Mouse (Mus musculus): ENCODE results near the gene Mc3r. TPM values are rescaled to one million over a fixed set of nuclear protein-coding genes. Genes with fewer than 3 reads are reported as not detected.

Gene Mc3r
- total and polyA plus RNA-seq, 3 experiments: not detected

DNA sequence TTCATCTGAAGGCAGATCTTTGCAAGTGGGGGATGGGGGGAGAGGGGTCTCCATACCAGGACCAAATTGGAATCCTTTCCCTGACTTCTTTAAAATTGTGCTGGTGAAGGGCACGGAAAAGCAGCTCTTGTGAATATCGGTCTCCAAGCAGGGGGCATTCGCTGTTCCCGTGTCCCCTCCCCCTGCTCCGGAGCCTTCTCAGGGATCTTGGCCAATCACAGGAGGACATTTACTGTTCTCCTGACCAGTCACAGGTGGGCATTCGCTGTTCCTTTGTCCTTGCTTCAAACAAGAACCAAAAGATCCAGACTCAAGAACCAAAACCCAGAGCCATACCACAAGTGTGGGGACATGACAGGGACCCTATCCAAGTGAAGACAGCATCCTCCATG lies 25.9 kb upstream of the Mc3r start:
- TF ChIP-seq ELF1 (IDR thresholded peaks at IDR 0.05; ENCODE audit: low read depth, low read length): no peak
- no peak for TF ChIP-seq ETS1 (conservative IDR thresholded peaks at IDR 0.05; ENCODE audit: low read depth, low read length)
- TF ChIP-seq CTCF (conservative IDR thresholded peaks at IDR 0.05 in 1 of 2, IDR thresholded peaks at IDR 0.05 in 1 of 2; ENCODE audit: low read depth in 2 of 2, low read length in 2 of 2): no peak
- no peak for TF ChIP-seq IRF4 (IDR thresholded peaks at IDR 0.05; ENCODE audit: low read depth, low read length)
- no peak for TF ChIP-seq E2F4 (IDR thresholded peaks at IDR 0.05; ENCODE audit: insufficient replicate concordance, low read depth, low read length)
- no peak for TF ChIP-seq MYC (IDR thresholded peaks at IDR 0.05; ENCODE audit: low read depth, low read length)
- no peak for TF ChIP-seq KAT2A (IDR thresholded peaks at IDR 0.05; ENCODE audit: insufficient replicate concordance, low read length)
- no peak for TF ChIP-seq CHD1 (IDR thresholded peaks at IDR 0.05; ENCODE audit: low read depth, low read length)
- no peak for TF ChIP-seq MAX (IDR thresholded peaks at IDR 0.05; ENCODE audit: low read length)
- no peak for TF ChIP-seq SMC3 (IDR thresholded peaks at IDR 0.05; ENCODE audit: low read depth, low read length)
- peaks cover 42% of the 10 kb centered on the region for H3K27me3 ChIP-seq (replicated peaks)
- H3K27ac ChIP-seq (ENCODE audit: insufficient read depth, low read depth): no peak overlapping the region
- H3K4me3 ChIP-seq (replicated peaks in 1 of 3; ENCODE audit: low read depth in 2 of 3, low read length in 2 of 3, poor library complexity in 1 of 3): no peak overlapping the region
- no peak overlapping the region for H3K9ac ChIP-seq (ENCODE audit: insufficient read depth, low read depth)
- dilution Hi-C loops (cut with MboI; ENCODE audit: extremely low pct_ligation_motif_present, extremely low pct_unique_long_range_greater_than_20kb, low sequenced_read_pairs): no loop called here
- H3K79me2 ChIP-seq (replicated peaks; ENCODE audit: control insufficient read depth, extremely low read depth, insufficient read depth, poor library complexity, severe bottlenecking): no peaks in the 10 kb centered on the region
- no peaks in the 10 kb centered on the region for H3K36me3 ChIP-seq (replicated peaks in 1 of 2; ENCODE audit: control insufficient read depth in 1 of 2, insufficient read depth in 1 of 2, low read length in 1 of 2)
- H3K4me1 ChIP-seq (ENCODE audit: control insufficient read depth in 1 of 2, insufficient read depth in 2 of 2): 0 out of 4 replicates have a peak, but pooled peaks cover 0 to 2% of the 10 kb centered on the region in 2 experiments
- no peaks in the 10 kb centered on the region for H3K9me3 ChIP-seq (replicated peaks; ENCODE audit: low read length)
- in situ Hi-C loops (cut with MboI; ENCODE audit: low pct_ligation_motif_present, low pct_unique_long_range_greater_than_20kb, low sequenced_read_pairs): loop anchor here (10.0 kb wide), 1 partner anchor 222 kb away; the partner anchor contains the start of gene Rtf2
- no peak overlapping the region for H3K4me2 ChIP-seq (ENCODE audit: insufficient read depth, low read depth, poor library complexity, severe bottlenecking)
- no peak for DNase-seq (ENCODE audit: extremely low read depth)

DNA sequence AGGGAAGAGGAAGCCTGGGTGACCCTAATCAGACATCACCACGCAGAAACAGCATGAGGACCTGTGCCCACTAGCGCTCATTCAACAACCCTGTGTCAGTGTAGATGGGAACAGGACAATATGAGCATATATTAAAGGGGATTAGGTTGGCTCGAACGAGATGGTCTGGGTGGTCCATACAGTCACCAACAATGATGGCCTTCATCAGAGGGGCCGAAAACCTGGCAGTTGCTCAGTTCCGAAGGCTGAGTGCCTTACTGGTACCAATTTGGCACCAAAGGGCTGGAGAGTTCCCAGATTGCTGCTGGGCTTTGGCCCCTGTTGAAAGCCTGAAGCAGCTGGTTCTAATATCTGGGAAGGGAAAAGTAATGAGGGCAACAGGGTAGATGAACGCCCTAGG lies 25.4 kb upstream of the Mc3r start:
- dilution Hi-C loops (cut with MboI; ENCODE audit: extremely low pct_ligation_motif_present, extremely low pct_unique_long_range_greater_than_20kb, low sequenced_read_pairs): no loop called here
- peaks cover 42% of the 10 kb centered on the region for H3K27me3 ChIP-seq (replicated peaks)
- H3K9me3 ChIP-seq (replicated peaks; ENCODE audit: low read length): peaks cover 2% of the 10 kb centered on the region
- H3K4me1 ChIP-seq (ENCODE audit: control insufficient read depth in 1 of 2, insufficient read depth in 2 of 2): 0 out of 4 replicates have a peak, but pooled peaks cover 0 to 2% of the 10 kb centered on the region in 2 experiments
- in situ Hi-C loops (cut with MboI; ENCODE audit: low pct_ligation_motif_present, low pct_unique_long_range_greater_than_20kb, low sequenced_read_pairs): loop anchor here (10.0 kb wide), 1 partner anchor 222 kb away; the partner anchor contains the start of gene Rtf2
- no peaks in the 10 kb centered on the region for H3K79me2 ChIP-seq (replicated peaks; ENCODE audit: control insufficient read depth, extremely low read depth, insufficient read depth, poor library complexity, severe bottlenecking)
- H3K4me2 ChIP-seq (ENCODE audit: insufficient read depth, low read depth, poor library complexity, severe bottlenecking): no peak overlapping the region
- no peak overlapping the region for H3K9ac ChIP-seq (ENCODE audit: insufficient read depth, low read depth)
- H3K27ac ChIP-seq (ENCODE audit: insufficient read depth, low read depth): no peak overlapping the region
- no peak overlapping the region for H3K4me3 ChIP-seq (replicated peaks in 1 of 3; ENCODE audit: low read depth in 2 of 3, low read length in 2 of 3, poor library complexity in 1 of 3)
- TF ChIP-seq USF2 (conservative IDR thresholded peaks at IDR 0.05; ENCODE audit: low read depth, low read length) (no peak), ETS1 (conservative IDR thresholded peaks at IDR 0.05; ENCODE audit: low read depth, low read length) (no peak), ZNF384 (IDR thresholded peaks at IDR 0.05; ENCODE audit: low read depth, low read length) (no peak), KAT2A (IDR thresholded peaks at IDR 0.05; ENCODE audit: insufficient replicate concordance, low read length) (no peak), SIN3A (IDR thresholded peaks at IDR 0.05; ENCODE audit: low read length) (no peak), PAX5 (IDR thresholded peaks at IDR 0.05; ENCODE audit: low read length) (no peak), ELF1 (IDR thresholded peaks at IDR 0.05; ENCODE audit: low read depth, low read length) (no peak), MAFK (IDR thresholded peaks at IDR 0.05; ENCODE audit: insufficient replicate concordance, low read length) (no peak), MAX (IDR thresholded peaks at IDR 0.05; ENCODE audit: low read length) (no peak), IRF4 (IDR thresholded peaks at IDR 0.05; ENCODE audit: low read depth, low read length) (no peak), POLR2A (IDR thresholded peaks at IDR 0.05; ENCODE audit: low read depth, low read length) (no peak), CHD2 (IDR thresholded peaks at IDR 0.05; ENCODE audit: low read length) (no peak), MEF2A (IDR thresholded peaks at IDR 0.05; ENCODE audit: borderline replicate concordance, low read depth, low read length) (no peak), POLR2AphosphoS2 (IDR thresholded peaks at IDR 0.05; ENCODE audit: low read depth, low read length) (no peak), MXI1 (IDR thresholded peaks at IDR 0.05; ENCODE audit: low read depth, low read length) (no peak), TCF12 (IDR thresholded peaks at IDR 0.05; ENCODE audit: low read depth, low read length) (no peak), ZMIZ1 (IDR thresholded peaks at IDR 0.05; ENCODE audit: low read depth, low read length) (no peak), NRF1 (IDR thresholded peaks at IDR 0.05; ENCODE audit: low read depth, low read length) (no peak), UBTF (IDR thresholded peaks at IDR 0.05; ENCODE audit: low read depth, low read length) (no peak)
- DNase-seq (ENCODE audit: extremely low read depth): no peak
- no peaks in the 10 kb centered on the region for H3K36me3 ChIP-seq (replicated peaks in 1 of 2; ENCODE audit: control insufficient read depth in 1 of 2, insufficient read depth in 1 of 2, low read length in 1 of 2)
